Mouse (Mus musculus) spleen, embryonic (tissue): ENCODE data around the gene Scd2.

Experiments used
- CTCF ChIA-PET: fragments of 350-600 bp; sonication (Branson Sonifier 250); formaldehyde crosslinking; loops from one replicate; lab custom pipeline; 2022; lab: Charles Lee

Scd2 gene

GRCm38 (mm10) chr19:44335876-44336662 is 42.6 kb downstream of the Scd2 start:
- CTCF ChIA-PET, result no interaction called here

- CTCF ChIA-PET, result interaction anchor here (0.7 kb wide), 1 partner anchor 269 kb away, joined by 6 read pairs; no protein-coding TSS in a partner anchor
These were observed 56.2 kb downstream of the Scd2 start for GRCm38 (mm10) chr19:44349689-44350088.

GRCm38 (mm10) chr19:44351756-44352155 is 58.3 kb downstream of the Scd2 start:
- CTCF ChIA-PET, result no interaction called here
